Mouse (Mus musculus) brain, embryonic 14.5 days (tissue): ENCODE results near the gene Dnmt3l.

Source experiments
- CTCF ChIP-seq: fragments of 200-500 bp; IDR thresholded peaks from 2 replicates; pipeline ENCODE4 v1.5.1; 2012; ENCODE audit warnings: inconsistent platforms, mild to moderate bottlenecking, moderate library complexity, borderline replicate concordance; ENCODE audit not compliant: insufficient read depth, insufficient read length; ENCODE audit errors: extremely low read depth
- POLR2A ChIP-seq: fragments of 200-500 bp; IDR thresholded peaks from 2 replicates; pipeline ENCODE4 v1.6.1; 2012; ENCODE audit warnings: mild to moderate bottlenecking, inconsistent platforms, borderline replicate concordance; ENCODE audit not compliant: poor library complexity, insufficient read depth, insufficient read length, severe bottlenecking; ENCODE audit errors: extremely low read depth

DNA sequence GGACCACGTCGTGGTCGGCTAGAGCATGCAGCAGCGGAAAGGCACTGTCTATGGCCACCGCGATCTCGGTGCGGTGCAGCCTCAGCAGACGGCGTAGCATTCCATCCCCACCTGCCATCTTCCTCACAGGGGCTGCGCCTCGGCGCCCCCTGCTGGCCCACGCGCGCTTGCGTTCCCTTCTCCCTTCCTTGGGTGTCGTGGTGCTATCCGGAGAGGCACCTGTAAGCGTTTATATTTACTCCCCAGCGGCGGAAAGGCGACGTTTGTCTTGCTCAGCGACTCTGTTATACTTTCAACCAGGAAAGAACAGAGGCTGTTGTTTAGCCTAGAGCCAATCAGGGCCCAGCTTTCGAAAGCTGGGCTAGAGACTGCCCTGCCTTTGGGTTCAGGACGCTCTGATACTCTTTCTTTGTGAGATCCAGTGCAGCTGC lies 1.7 kb downstream of the Dnmt3l start, which contains the start of gene Aire:
- peak; percentile 88 for TF ChIP-seq CTCF
- no peak for TF ChIP-seq POLR2A
